Mouse (Mus musculus): Measurements from ENCODE around the gene Ipo13.

Gene Ipo13

GRCm38 (mm10) chr4:117914591-117915442, at the start of gene Ipo13:
Gene Ipo13 (minus strand): TSS chr4:117914999.
- DNase-seq (ENCODE audit: low spot score in 2 of 2) = peak; percentile 86 to 88

- no peak for DNase-seq (ENCODE audit: low spot score in 2 of 2)
These were observed 42.7 kb upstream of the Ipo13 start for GRCm38 (mm10) chr4:117957492-117957891.

GRCm38 (mm10) chr4:117947493-117947892, 32.7 kb upstream of the Ipo13 start:
- DNase-seq (ENCODE audit: low spot score in 2 of 2) = no peak

GRCm38 (mm10) chr4:117946639-117947305, 32.0 kb upstream of the Ipo13 start:
- DNase-seq (ENCODE audit: low spot score in 2 of 2) = peak in 1 of 2 experiments; percentile 35

GRCm38 (mm10) chr4:117943317-117943716, 28.5 kb upstream of the Ipo13 start:
- no peak for DNase-seq (ENCODE audit: low spot score in 2 of 2)

GRCm38 (mm10) chr4:117936964-117937363, 22.2 kb upstream of the Ipo13 start:
- no peak for DNase-seq (ENCODE audit: low spot score in 2 of 2)

- no peak for DNase-seq (ENCODE audit: low spot score in 2 of 2)
These were observed 19.3 kb upstream of the Ipo13 start for GRCm38 (mm10) chr4:117934081-117934480.

- no peak for DNase-seq (ENCODE audit: low spot score in 2 of 2)
These were observed 18.4 kb upstream of the Ipo13 start for GRCm38 (mm10) chr4:117933248-117933647.

- peak; percentile 48 to 69 for DNase-seq (ENCODE audit: low spot score in 2 of 2)
These were observed 14.6 kb upstream of the Ipo13 start, which contains the start of gene Artn for GRCm38 (mm10) chr4:117929391-117929881. Gene Artn (minus strand): TSS chr4:117929763.

GRCm38 (mm10) chr4:117928699-117929241, 14.0 kb upstream of the Ipo13 start:
- peak in 1 of 2 experiments; percentile 48 for DNase-seq (ENCODE audit: low spot score in 2 of 2)

- no peak for DNase-seq (ENCODE audit: low spot score in 2 of 2)
These were observed 13.4 kb upstream of the Ipo13 start for GRCm38 (mm10) chr4:117928234-117928633.

GRCm38 (mm10) chr4:117926545-117927482, 12.0 kb upstream of the Ipo13 start:
- DNase-seq (ENCODE audit: low spot score in 2 of 2) = no peak

GRCm38 (mm10) chr4:117924916-117925315, 10.1 kb upstream of the Ipo13 start:
- no peak for DNase-seq (ENCODE audit: low spot score in 2 of 2)

- no peak for DNase-seq (ENCODE audit: low spot score in 2 of 2)
These were observed 8.7 kb upstream of the Ipo13 start for GRCm38 (mm10) chr4:117923450-117923849.

- no peak for DNase-seq (ENCODE audit: low spot score in 2 of 2)
These were observed 6.6 kb upstream of the Ipo13 start for GRCm38 (mm10) chr4:117921358-117921757.

GRCm38 (mm10) chr4:117918762-117919161, 4.0 kb upstream of the Ipo13 start:
- DNase-seq (ENCODE audit: low spot score in 2 of 2) = no peak

GRCm38 (mm10) chr4:117918261-117918660, 3.5 kb upstream of the Ipo13 start:
- DNase-seq (ENCODE audit: low spot score in 2 of 2) = no peak

GRCm38 (mm10) chr4:117917847-117918246, 3.0 kb upstream of the Ipo13 start:
- no peak for DNase-seq (ENCODE audit: low spot score in 2 of 2)

GRCm38 (mm10) chr4:117917402-117917801, 2.6 kb upstream of the Ipo13 start:
- no peak for DNase-seq (ENCODE audit: low spot score in 2 of 2)

GRCm38 (mm10) chr4:117916386-117916785, 1.6 kb upstream of the Ipo13 start:
- no peak for DNase-seq (ENCODE audit: low spot score in 2 of 2)

GRCm38 (mm10) chr4:117915489-117916105, 798 bp upstream of the Ipo13 start:
- DNase-seq (ENCODE audit: low spot score in 2 of 2) = no peak

Data from urinary bladder, postnatal 4 days (tissue).